Mouse (Mus musculus) ES-CJ7 (cell line): ENCODE measurements around the gene Fam162a.
"Not testable (repeated sequence)": the region's sequence is repeated elsewhere in the genome, so short reads cannot be mapped to it uniquely, and the experiment has no call there.

Experiments
- DNase-seq: peaks from one replicate; pipeline ENCODE4 v3.0.0; 2011; ENCODE audit warnings: low read depth, low spot score

Gene Fam162a

GRCm38 (mm10) chr16:36062534-36062933, 8.9 kb downstream of the Fam162a start:
- not testable (repeated sequence) for DNase-seq

GRCm38 (mm10) chr16:36057933-36058475, 13.4 kb downstream of the Fam162a start:
- DNase-seq, result no peak

- DNase-seq, result no peak
These were observed 15.0 kb downstream of the Fam162a start for GRCm38 (mm10) chr16:36056416-36056815.

- no peak for DNase-seq
These were observed 16.5 kb downstream of the Fam162a start for GRCm38 (mm10) chr16:36054920-36055319.

- DNase-seq, result no peak
These were observed 17.7 kb downstream of the Fam162a start for GRCm38 (mm10) chr16:36053524-36054275.

- DNase-seq, result no peak
These were observed 19.9 kb downstream of the Fam162a start for GRCm38 (mm10) chr16:36051491-36051890.

GRCm38 (mm10) chr16:36047538-36047937, 23.9 kb downstream of the Fam162a start:
- peak; percentile 33 for DNase-seq

GRCm38 (mm10) chr16:36043964-36044363, 27.4 kb downstream of the Fam162a start:
- DNase-seq, result no peak

GRCm38 (mm10) chr16:36043073-36043472, 28.3 kb downstream of the Fam162a start:
- DNase-seq, result no peak

GRCm38 (mm10) chr16:36041625-36042020, 29.8 kb downstream of the Fam162a start:
- DNase-seq, result no peak

GRCm38 (mm10) chr16:36040640-36041624, 30.5 kb downstream of the Fam162a start, which contains the start of gene Wdr5b:
Wdr5b (plus strand) TSS chr16:36041190.
- DNase-seq, result peak; percentile 98

- not testable (repeated sequence) for DNase-seq
These were observed 43.3 kb downstream of the Fam162a start for GRCm38 (mm10) chr16:36028120-36028519.

- no peak for DNase-seq
These were observed 55.1 kb downstream of the Fam162a start for GRCm38 (mm10) chr16:36016335-36016734.

- no peak for DNase-seq
These were observed 63.0 kb downstream of the Fam162a start for GRCm38 (mm10) chr16:36008396-36008795.

GRCm38 (mm10) chr16:35998852-35999251, 72.5 kb downstream of the Fam162a start:
- DNase-seq, result not testable (repeated sequence)
